Mouse (Mus musculus): ENCODE data around the gene Gm20388.

DNA sequence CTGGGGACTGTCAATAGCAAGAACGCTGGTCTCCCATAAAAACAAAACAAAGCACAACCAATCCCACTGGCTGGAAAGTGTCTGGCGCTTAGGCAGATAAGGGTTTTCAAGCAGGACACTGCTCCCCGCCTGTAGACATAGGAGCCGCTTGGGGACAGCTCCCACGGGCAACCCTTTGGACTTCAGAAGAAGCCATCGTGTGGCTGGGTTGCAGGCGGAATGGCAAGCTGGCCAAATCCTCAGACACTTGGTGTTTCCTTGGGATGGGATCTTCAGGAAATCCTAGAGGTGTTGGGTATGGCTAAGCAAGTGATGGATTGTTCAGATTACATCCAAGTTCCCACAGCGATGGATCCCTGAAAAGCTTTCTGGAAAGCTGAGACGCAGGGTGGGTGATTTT, 3603.5 kb downstream of the Gm20388 start:
- no peak for TF ChIP-seq CTCF (IDR thresholded peaks at IDR 0.05; ENCODE audit: control insufficient read depth, insufficient read depth, low read length)
- TF ChIP-seq POLR2A (IDR thresholded peaks at IDR 0.05; ENCODE audit: borderline replicate concordance, control insufficient read depth, low read depth, low read length), result no peak

Measured in bone marrow, adult 2 months (tissue).